15 mouse cellular contexts compared by ENCODE assay signal in the genomic region with DNA sequence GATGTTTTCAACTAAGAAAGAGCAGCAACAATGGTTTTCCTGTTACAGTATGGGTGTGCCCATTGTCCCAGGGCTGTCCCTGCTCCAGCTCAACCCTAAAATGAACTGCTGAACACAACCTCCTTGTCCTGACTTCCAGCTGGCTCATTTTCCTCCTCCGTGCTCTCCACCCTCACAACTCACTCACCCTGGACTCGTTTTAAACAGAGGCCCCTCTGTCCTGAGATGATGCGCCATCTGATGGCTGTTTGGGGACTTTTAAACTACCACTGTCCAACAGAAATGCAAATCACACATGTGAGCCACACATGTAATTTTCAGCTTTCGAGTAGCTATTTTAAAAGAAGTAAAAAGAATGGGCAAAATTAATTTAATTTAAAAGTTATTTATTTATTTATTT. TPM values are rescaled to one million over a fixed set of nuclear protein-coding genes. Genes with fewer than 3 reads are reported as not detected.
DNase-seq lines count a peak whose midpoint lies in the region; ATAC-seq and TF ChIP-seq lines count a peak whose summit lies in the region.
"Had no signal": no experiment of that assay in that cellular context is flagged by ENCODE, and none has a peak within 500 bp of the region (broad histone marks: within the 10 kb centered on the region; RNA-seq: fewer than 3 reads in every experiment).

No protein-coding gene starts in this region.

- no peaks in the 10 kb centered on the region for H3K9me3 ChIP-seq in CH12.LX (replicated peaks; ENCODE audit: low read length)
- no peaks in the 10 kb centered on the region for H3K9me3 ChIP-seq in heart, postnatal 0 days (replicated peaks; ENCODE audit: control insufficient read depth, low read length)
- H3K9me3 ChIP-seq: forebrain, embryonic 13.5 days had no signal

- H3K4me1 ChIP-seq in CH12.LX (ENCODE audit: control insufficient read depth in 1 of 2, insufficient read depth in 2 of 2): peaks cover 6 to 25% of the 10 kb centered on the region in 2 experiments; a peak in 3 of 4 replicates
- peaks cover 8% of the 10 kb centered on the region; the same call in 1 of the 2 replicates for H3K4me1 ChIP-seq in heart, postnatal 0 days (ENCODE audit: control insufficient read depth, insufficient read depth)

- no peak for TF ChIP-seq POLR2A in CH12.LX (IDR thresholded peaks at IDR 0.05; ENCODE audit: low read depth, low read length)

- peaks cover 2% of the 10 kb centered on the region for H3K27me3 ChIP-seq in CH12.LX (replicated peaks)
- H3K27me3 ChIP-seq in heart, postnatal 0 days (ENCODE audit: control insufficient read depth, insufficient read depth, low read length): no peaks in the 10 kb centered on the region
- H3K27me3 ChIP-seq: forebrain, embryonic 13.5 days; Patski had no signal

- ATAC-seq in heart, postnatal 0 days (ENCODE audit: insufficient read depth, low read depth): no peak
- ATAC-seq in cerebellum, adult (ENCODE audit: insufficient number of reproducible peaks, low FRiP score, low TSS enrichment): no peak
- ATAC-seq: forebrain, embryonic 13.5 days; Patski had no signal

- no peaks in the 10 kb centered on the region for H3K79me2 ChIP-seq in CH12.LX (replicated peaks; ENCODE audit: control insufficient read depth, extremely low read depth, insufficient read depth, poor library complexity, severe bottlenecking)

- TF ChIP-seq EP300 in CH12.LX (IDR thresholded peaks at IDR 0.05; ENCODE audit: low read length): no peak
- no peak for TF ChIP-seq EP300 in heart, postnatal 0 days (IDR thresholded peaks at IDR 0.05; ENCODE audit: low read depth)

- TF ChIP-seq RAD21 in CH12.LX (IDR thresholded peaks at IDR 0.05; ENCODE audit: low read depth, low read length): peak; percentile 47

- dilution Hi-C loops in CH12.LX (cut with MboI; ENCODE audit: extremely low pct_ligation_motif_present, extremely low pct_unique_long_range_greater_than_20kb, low sequenced_read_pairs): no loop called here

- H3K36me3 ChIP-seq in CH12.LX (replicated peaks in 1 of 2; ENCODE audit: control insufficient read depth in 1 of 2, insufficient read depth in 1 of 2, low read length in 1 of 2): no peaks in the 10 kb centered on the region
- no peaks in the 10 kb centered on the region for H3K36me3 ChIP-seq in heart, postnatal 0 days (replicated peaks; ENCODE audit: control insufficient read depth, insufficient read depth, low read length)

- peak; percentile 55 for TF ChIP-seq CTCF in layer of hippocampus, adult 2 months (conservative IDR thresholded peaks at IDR 0.05)
- TF ChIP-seq CTCF in CH12.LX (conservative IDR thresholded peaks at IDR 0.05 in 1 of 2, IDR thresholded peaks at IDR 0.05 in 1 of 2; ENCODE audit: low read depth in 2 of 2, low read length in 2 of 2): peak in 1 of 2 experiments; percentile 73; a peak in 2 of 4 replicates
- peak; percentile 40 for TF ChIP-seq CTCF in heart, postnatal 0 days (IDR thresholded peaks at IDR 0.05; ENCODE audit: low read depth)

- H3K4me3 ChIP-seq in layer of hippocampus, adult 2 months: no peak overlapping the region
- H3K4me3 ChIP-seq in CH12.LX (replicated peaks in 1 of 3; ENCODE audit: low read depth in 2 of 3, low read length in 2 of 3, poor library complexity in 1 of 3): no peak overlapping the region
- H3K4me3 ChIP-seq in heart, postnatal 0 days (ENCODE audit: low read depth, low read length): no peak overlapping the region
- H3K4me3 ChIP-seq: forebrain, embryonic 13.5 days had no signal

- in situ Hi-C loops in CH12.LX (cut with MboI; ENCODE audit: low pct_ligation_motif_present, low pct_unique_long_range_greater_than_20kb, low sequenced_read_pairs): no loop called here

- WGBS in heart, postnatal 0 days: 31% methylated on average over 4 of the region's 4 CpGs

- H3K9ac ChIP-seq in CH12.LX (ENCODE audit: insufficient read depth, low read depth): no peak overlapping the region
- no peak overlapping the region for H3K9ac ChIP-seq in heart, postnatal 0 days (replicated peaks; ENCODE audit: low read depth, low read length)
- H3K9ac ChIP-seq: forebrain, embryonic 13.5 days had no signal

- DNase-seq in embryo, embryonic 10 days (ENCODE audit: low spot score): peak; percentile 13
- no peak for DNase-seq in embryo, embryonic 9.5 days (ENCODE audit: extremely low spot score)
- no peak for DNase-seq in layer of hippocampus, adult 2 months (ENCODE audit: low spot score in 2 of 2)
- DNase-seq in layer of hippocampus, postnatal 10 days (ENCODE audit: low spot score in 2 of 2): no peak
- DNase-seq in CH12.LX (ENCODE audit: extremely low read depth): peak; percentile 21
- peak; percentile 32 for DNase-seq in heart, postnatal 0 days (ENCODE audit: low spot score)
- no peak for DNase-seq in adrenal gland, postnatal 14 days
- DNase-seq: B cell, adult 2 months; kidney, adult 18-20 months; spleen, adult 18-20 months; thymus, adult 2 months had no signal

- H3K27ac ChIP-seq in layer of hippocampus, adult 2 months: no peak overlapping the region
- H3K27ac ChIP-seq in CH12.LX (ENCODE audit: insufficient read depth, low read depth): no peak overlapping the region
- no peak overlapping the region for H3K27ac ChIP-seq in heart, postnatal 0 days (ENCODE audit: low read depth)
- H3K27ac ChIP-seq: forebrain, embryonic 13.5 days had no signal

- H3K4me2 ChIP-seq in CH12.LX (ENCODE audit: insufficient read depth, low read depth, poor library complexity, severe bottlenecking): no peak overlapping the region
- H3K4me2 ChIP-seq in heart, postnatal 0 days (ENCODE audit: low read depth, low read length): no peak overlapping the region
- H3K4me2 ChIP-seq: forebrain, embryonic 13.5 days had no signal

TF ChIP-seq in CH12.LX, 34 proteins besides CTCF, POLR2A, EP300 and RAD21 (continues in another document):
- no peak for TF ChIP-seq JUN (IDR thresholded peaks at IDR 0.05; ENCODE audit: insufficient read depth, low read depth, low read length)
- TF ChIP-seq E2F4 (IDR thresholded peaks at IDR 0.05; ENCODE audit: insufficient replicate concordance, low read depth, low read length): no peak
- TF ChIP-seq PAX5 (IDR thresholded peaks at IDR 0.05; ENCODE audit: low read length): no peak
- peak; percentile 52 for TF ChIP-seq SMC3 (IDR thresholded peaks at IDR 0.05; ENCODE audit: low read depth, low read length)
- TF ChIP-seq MYC (IDR thresholded peaks at IDR 0.05; ENCODE audit: low read depth, low read length): no peak
- no peak for TF ChIP-seq JUND (conservative IDR thresholded peaks at IDR 0.05; ENCODE audit: low read depth, low read length)
- no peak for TF ChIP-seq MXI1 (IDR thresholded peaks at IDR 0.05; ENCODE audit: low read depth, low read length)
- no peak for TF ChIP-seq UBTF (IDR thresholded peaks at IDR 0.05; ENCODE audit: low read depth, low read length)
- TF ChIP-seq USF2 (conservative IDR thresholded peaks at IDR 0.05; ENCODE audit: low read depth, low read length): no peak
- peak; percentile 74 for TF ChIP-seq BHLHE40 (IDR thresholded peaks at IDR 0.05; ENCODE audit: low read depth, low read length)
- TF ChIP-seq NRF1 (IDR thresholded peaks at IDR 0.05; ENCODE audit: low read depth, low read length): no peak
- TF ChIP-seq CHD2 (IDR thresholded peaks at IDR 0.05; ENCODE audit: low read length): no peak

RNA-seq across cellular contexts. Expression of gene Shpk, which starts 2.3 kb away (rescaled TPM):
- 1 to 10 TPM; 3.1 to 3.2 TPM for total RNA-seq in layer of hippocampus, adult 2 months (2021)
- total RNA-seq in layer of hippocampus, postnatal 10 days (2021): 1 to 10 TPM; 2.7 to 2.8 TPM
- 1.5 and 1.8 TPM in 2 replicates for total RNA-seq in CH12.LX (2012; rRNA removed)
- 1.3 and 1.4 TPM in 2 replicates for total RNA-seq in CH12.LX (2014; rRNA removed)
- 0.76 and 0.83 TPM in 2 replicates for polyA plus RNA-seq in CH12.LX (2012; ENCODE audit: insufficient read length, low read depth)
- 0.08 and 1.9 TPM in 2 replicates for total RNA-seq in heart, postnatal 0 days (2014; rRNA removed; ENCODE audit: low replicate concordance)
- polyA plus RNA-seq in heart, postnatal 0 days (2015; fragmentation: Nextera tagmentation; extraction: Ambion mirVana): 0.77 and 0.95 TPM in 2 replicates
- 10.3 and 11.8 TPM in 2 replicates for total RNA-seq in adrenal gland, postnatal 14 days (2021)

RNA-seq across cellular contexts. Expression of gene Ctns, which starts 2.8 kb away (rescaled TPM):
- 10 to 100 TPM; 20.1 to 23.2 TPM for total RNA-seq in layer of hippocampus, adult 2 months (2021)
- 10 to 100 TPM; 18.3 to 18.6 TPM for total RNA-seq in layer of hippocampus, postnatal 10 days (2021)
- total RNA-seq in CH12.LX (2012; rRNA removed): 4.8 and 5.2 TPM in 2 replicates
- total RNA-seq in CH12.LX (2014; rRNA removed): 5.8 and 5.9 TPM in 2 replicates
- 4.5 and 5.2 TPM in 2 replicates for polyA plus RNA-seq in CH12.LX (2012; ENCODE audit: insufficient read length, low read depth)
- total RNA-seq in heart, postnatal 0 days (2014; rRNA removed; ENCODE audit: low replicate concordance): 17.0 and 17.3 TPM in 2 replicates
- polyA plus RNA-seq in heart, postnatal 0 days (2015; fragmentation: Nextera tagmentation; extraction: Ambion mirVana): 10.3 and 10.7 TPM in 2 replicates
- 12.9 and 16.6 TPM in 2 replicates for total RNA-seq in adrenal gland, postnatal 14 days (2021)

RNA-seq across cellular contexts. Expression of gene Tax1bp3, which starts 24.7 kb away (rescaled TPM):
- total RNA-seq in layer of hippocampus, adult 2 months (2021): 1 to 10 TPM; 9.2 TPM
- 10 to 100 TPM; 21.5 to 23.9 TPM for total RNA-seq in layer of hippocampus, postnatal 10 days (2021)
- total RNA-seq in CH12.LX (2012; rRNA removed): 2.8 and 3.3 TPM in 2 replicates
- 2.5 and 2.6 TPM in 2 replicates for total RNA-seq in CH12.LX (2014; rRNA removed)
- polyA plus RNA-seq in CH12.LX (2012; ENCODE audit: insufficient read length, low read depth): 3.3 and 3.5 TPM in 2 replicates
- total RNA-seq in heart, postnatal 0 days (2014; rRNA removed; ENCODE audit: low replicate concordance): 103 and 144 TPM in 2 replicates
- 217 and 224 TPM in 2 replicates for polyA plus RNA-seq in heart, postnatal 0 days (2015; fragmentation: Nextera tagmentation; extraction: Ambion mirVana)
- total RNA-seq in adrenal gland, postnatal 14 days (2021): 69.6 and 69.7 TPM in 2 replicates

RNA-seq across cellular contexts. Expression of gene Emc6, which starts 24.8 kb away (rescaled TPM):
- total RNA-seq in layer of hippocampus, adult 2 months (2021): 10 to 100 TPM; 44.6 to 47.5 TPM
- total RNA-seq in layer of hippocampus, postnatal 10 days (2021): 10 to 100 TPM; 69.1 to 79.6 TPM
- total RNA-seq in CH12.LX (2012; rRNA removed): 123 and 124 TPM in 2 replicates
- total RNA-seq in CH12.LX (2014; rRNA removed): 252 and 292 TPM in 2 replicates
- 138 and 176 TPM in 2 replicates for polyA plus RNA-seq in CH12.LX (2012; ENCODE audit: insufficient read length, low read depth)
- total RNA-seq in heart, postnatal 0 days (2014; rRNA removed; ENCODE audit: low replicate concordance): 122 and 178 TPM in 2 replicates
- polyA plus RNA-seq in heart, postnatal 0 days (2015; fragmentation: Nextera tagmentation; extraction: Ambion mirVana): 123 and 132 TPM in 2 replicates
- total RNA-seq in adrenal gland, postnatal 14 days (2021): 104 and 115 TPM in 2 replicates

RNA-seq across cellular contexts. Expression of gene Trpv1, which starts 32.5 kb away (rescaled TPM):
- total RNA-seq in layer of hippocampus, adult 2 months (2021): not detected
- under 1 TPM; 0.09 to 0.25 TPM for total RNA-seq in layer of hippocampus, postnatal 10 days (2021)
- total RNA-seq in CH12.LX (2012; rRNA removed) (0.04 and 0.08 TPM in 2 replicates), CH12.LX (2014; rRNA removed) (0.13 TPM in 1 of 2 replicates, not detected in the other)
- polyA plus RNA-seq in CH12.LX (2012; ENCODE audit: insufficient read length, low read depth): not detected in 2 replicates
- 3.1 TPM in 1 of 2 replicates, not detected in the other for total RNA-seq in heart, postnatal 0 days (2014; rRNA removed; ENCODE audit: low replicate concordance)
- 0.07 TPM in 1 of 2 replicates, not detected in the other for polyA plus RNA-seq in heart, postnatal 0 days (2015; fragmentation: Nextera tagmentation; extraction: Ambion mirVana)
- 0.15 TPM in 1 of 2 replicates, not detected in the other for total RNA-seq in adrenal gland, postnatal 14 days (2021)
- polyA plus RNA-seq: forebrain, embryonic 13.5 days; heart, embryonic 14.5 days; Patski had no signal

Comparison
In these comparisons a context has a peak if more than half of its experiments do, and no peak if none do; other contexts are left out.
1. DNase-seq: peak in embryo, embryonic 10 days (single experiment), CH12.LX (single experiment) and heart, postnatal 0 days (single experiment); none in embryo, embryonic 9.5 days (single experiment), layer of hippocampus, adult 2 months (0 of 2), layer of hippocampus, postnatal 10 days (0 of 2) and adrenal gland, postnatal 14 days (single experiment).